Mouse (Mus musculus) retina, postnatal 7 days (tissue): ENCODE data around the gene Cpe.

Experiments
- DNase-seq: peaks from one replicate; pipeline ENCODE4 v3.0.0-alpha.2; 2012; ENCODE audit warnings: low read depth, low spot score

The Cpe gene

DNA sequence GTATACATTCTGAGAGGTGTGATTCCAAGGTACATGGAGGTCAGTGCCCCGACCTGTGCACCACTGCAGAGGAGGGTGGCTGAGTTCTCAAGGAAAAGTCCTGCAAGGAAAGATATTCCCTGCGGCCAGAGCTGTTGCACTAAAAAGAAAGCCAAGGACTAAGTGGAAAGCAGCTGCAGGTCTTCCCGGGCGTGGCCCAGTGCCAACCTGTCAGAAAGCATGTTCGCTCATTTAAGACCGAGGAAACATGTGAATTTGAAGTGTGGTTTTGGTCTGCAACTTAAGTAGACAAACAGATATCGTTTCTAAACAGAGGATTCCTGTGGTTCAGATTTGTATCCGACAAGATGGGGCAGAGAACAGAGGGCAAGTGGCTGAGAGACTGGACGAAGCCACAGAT, 117.9 kb downstream of the Cpe start:
- no peak for DNase-seq

DNA sequence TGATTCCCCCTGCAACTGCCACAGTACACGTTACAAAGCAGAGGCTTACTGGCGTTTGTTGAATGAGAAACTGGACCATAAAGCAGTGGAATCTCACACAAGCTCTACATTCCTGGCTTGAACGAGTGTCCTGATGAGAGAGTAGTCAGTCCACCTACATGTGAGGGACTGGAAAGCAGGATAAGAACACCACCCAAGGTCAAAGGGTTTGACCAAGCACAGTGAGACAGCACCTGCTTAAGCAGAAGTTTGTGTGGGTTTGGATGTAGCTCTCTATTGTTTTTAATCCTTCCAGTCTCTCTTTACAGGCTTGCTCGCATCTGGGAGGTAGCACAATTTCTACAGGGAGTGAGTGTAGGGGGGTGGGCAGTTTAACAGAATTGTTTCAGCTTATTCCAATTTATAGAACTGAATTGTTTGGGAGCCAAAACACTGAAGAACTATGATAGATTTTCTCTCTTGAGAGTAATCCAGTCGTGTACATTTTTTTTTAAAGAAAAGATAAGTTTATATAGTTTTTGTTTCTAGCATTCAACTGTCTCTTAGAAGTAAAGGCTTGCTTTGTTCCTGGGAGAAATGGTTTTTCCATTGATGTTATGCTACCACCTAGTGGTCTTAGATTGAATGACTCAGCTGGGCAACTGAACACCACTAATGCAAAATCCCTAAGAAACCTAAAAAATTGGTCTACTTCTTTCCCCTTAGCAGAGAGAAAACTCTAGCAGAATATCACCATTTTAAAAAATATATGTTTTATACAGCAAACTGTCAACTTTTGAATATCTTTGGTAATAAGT, 144.6 kb downstream of the Cpe start:
- peak; percentile 40 for DNase-seq

DNA sequence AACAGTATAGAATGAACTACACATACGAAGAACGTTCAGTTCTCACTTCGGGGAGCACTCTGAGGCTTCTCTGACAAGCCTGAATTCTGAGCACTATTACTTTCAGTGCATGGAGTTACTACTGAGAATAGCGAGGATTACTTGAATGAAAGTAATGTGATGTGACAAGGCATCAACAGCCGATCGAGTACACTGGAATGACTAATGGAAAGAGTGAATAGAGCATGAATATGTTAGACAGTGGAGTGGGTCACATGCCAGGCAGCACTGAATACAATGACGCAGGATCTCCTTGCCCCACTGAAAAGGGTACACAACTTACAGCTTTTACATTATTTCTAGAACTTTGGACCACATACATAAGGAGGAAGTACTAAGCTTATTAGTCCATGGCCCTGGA, 149.4 kb downstream of the Cpe start:
- DNase-seq: no peak
